Mouse (Mus musculus): ENCODE measurements at regions not wholly inside any gene's neighbourhood (a gene's known extent, or its start where the extent isn't known, plus 50 kb on each side); places are given as distances from the start of the nearest gene placed in this dataset.

DNA sequence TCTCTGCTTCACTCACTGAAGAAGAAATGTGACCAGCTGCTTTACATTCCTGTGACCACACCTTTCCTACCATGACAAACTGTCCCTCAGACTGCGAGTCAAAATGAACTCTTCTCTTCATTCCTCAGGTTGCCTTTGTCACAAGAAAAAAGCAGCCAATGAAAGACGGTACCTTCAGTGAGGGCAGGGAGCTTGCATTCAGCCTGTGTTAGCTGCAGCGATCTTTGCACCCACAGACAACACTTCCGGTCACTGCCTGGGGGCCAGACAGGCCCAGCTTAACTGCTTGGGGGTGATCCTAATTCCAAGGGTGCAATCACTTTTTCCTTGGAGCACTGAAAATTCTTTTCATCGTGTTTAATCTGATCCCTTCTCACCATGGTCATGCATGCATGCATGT lies 169.2 kb upstream of the Jade1 start:
- TF ChIP-seq POLR2A (IDR thresholded peaks at IDR 0.05; ENCODE audit: extremely low read depth, insufficient read depth, low read length): no peak
- no peak for TF ChIP-seq CTCF (IDR thresholded peaks at IDR 0.05; ENCODE audit: low read depth, low read length)
